Mouse (Mus musculus): ENCODE measurements at regions not wholly inside any gene's neighbourhood (a gene's known extent, or its start where the extent isn't known, plus 50 kb on each side); places are given as distances from the start of the nearest gene placed in this dataset.
"Not testable (repeated sequence)": the region's sequence is repeated elsewhere in the genome, so short reads cannot be mapped to it uniquely, and the experiment has no call there.

GRCm38 (mm10) chr9:33436459-33436858 is 800.4 kb downstream of the Ets1 start:
- no peak for DNase-seq (ENCODE audit: low spot score in 2 of 2)

- no peak for DNase-seq (ENCODE audit: low spot score in 2 of 2)
Observed at GRCm38 (mm10) chr9:33442266-33442665, 806.2 kb downstream of the Ets1 start.

GRCm38 (mm10) chr9:33445902-33446301 is 809.9 kb downstream of the Ets1 start:
- DNase-seq (ENCODE audit: low spot score in 2 of 2), result no peak

- DNase-seq (ENCODE audit: low spot score in 2 of 2), result no peak
Observed at GRCm38 (mm10) chr9:33475106-33475505, 839.1 kb downstream of the Ets1 start.

- no peak for DNase-seq (ENCODE audit: low spot score in 2 of 2)
Observed at GRCm38 (mm10) chr9:33482845-33483540, 847.0 kb downstream of the Ets1 start.

GRCm38 (mm10) chr9:33483541-33483846 is 847.5 kb downstream of the Ets1 start:
- no peak for DNase-seq (ENCODE audit: low spot score in 2 of 2)

GRCm38 (mm10) chr9:33533101-33533810 is 897.2 kb downstream of the Ets1 start:
- no peak for DNase-seq (ENCODE audit: low spot score in 2 of 2)

- no peak for DNase-seq (ENCODE audit: low spot score in 2 of 2)
Observed at GRCm38 (mm10) chr9:33543301-33543700, 907.3 kb downstream of the Ets1 start.

- no peak for DNase-seq (ENCODE audit: low spot score in 2 of 2)
Observed at GRCm38 (mm10) chr9:33546126-33546737, 910.2 kb downstream of the Ets1 start.

- DNase-seq (ENCODE audit: low spot score in 2 of 2), result no peak
Observed at GRCm38 (mm10) chr9:33549395-33549794, 913.4 kb downstream of the Ets1 start.

- no peak for DNase-seq (ENCODE audit: low spot score in 2 of 2)
Observed at GRCm38 (mm10) chr9:33571990-33572389, 913.7 kb upstream of the Kirrel3 start.

GRCm38 (mm10) chr9:33611511-33611910 is 874.2 kb upstream of the Kirrel3 start:
- no peak for DNase-seq (ENCODE audit: low spot score in 2 of 2)

- DNase-seq (ENCODE audit: low spot score in 2 of 2), result no peak
Observed at GRCm38 (mm10) chr9:33624378-33624777, 861.3 kb upstream of the Kirrel3 start.

GRCm38 (mm10) chr9:33629731-33630473 is 855.8 kb upstream of the Kirrel3 start:
- DNase-seq (ENCODE audit: low spot score in 2 of 2), result no peak

GRCm38 (mm10) chr9:33662978-33663377 is 822.7 kb upstream of the Kirrel3 start:
- DNase-seq (ENCODE audit: low spot score in 2 of 2), result no peak

- peak; percentile 19 to 56 for DNase-seq (ENCODE audit: low spot score in 2 of 2)
Observed at GRCm38 (mm10) chr9:33681129-33681528, 804.6 kb upstream of the Kirrel3 start.

GRCm38 (mm10) chr9:33691731-33692130 is 794.0 kb upstream of the Kirrel3 start:
- DNase-seq (ENCODE audit: low spot score in 2 of 2), result no peak

- DNase-seq (ENCODE audit: low spot score in 2 of 2), result no peak
Observed at GRCm38 (mm10) chr9:33717614-33718013, 768.1 kb upstream of the Kirrel3 start.

- peak in 1 of 2 experiments; percentile 5 for DNase-seq (ENCODE audit: low spot score in 2 of 2)
Observed at GRCm38 (mm10) chr9:33724811-33725210, 760.9 kb upstream of the Kirrel3 start.

- DNase-seq (ENCODE audit: low spot score in 2 of 2), result not testable (repeated sequence)
Observed at GRCm38 (mm10) chr9:33728058-33728457, 757.6 kb upstream of the Kirrel3 start.

GRCm38 (mm10) chr9:33760701-33761100 is 725.0 kb upstream of the Kirrel3 start:
- no peak for DNase-seq (ENCODE audit: low spot score in 2 of 2)

GRCm38 (mm10) chr9:33766235-33766634 is 719.5 kb upstream of the Kirrel3 start:
- no peak for DNase-seq (ENCODE audit: low spot score in 2 of 2)
